Mouse (Mus musculus) kidney, adult 2 months (tissue): Measurements from ENCODE around the gene Ewsr1. TPM values are rescaled to one million over a fixed set of nuclear protein-coding genes. Genes with fewer than 3 reads are reported as not detected.
"Not testable (repeated sequence)": the region's sequence is repeated elsewhere in the genome, so short reads cannot be mapped to it uniquely, and the experiment has no call there.

Experiments used
- DNase-seq: peaks from one replicate; pipeline ENCODE4 v3.0.0; 2021
- H3K27ac ChIP-seq: fragments of 200-500 bp; 2 replicates; pipeline ENCODE4 v1.5.1; 2012; ENCODE audit warnings: low read depth, low read length, control low read depth, inconsistent platforms; ENCODE audit not compliant: insufficient read depth
- H3K27me3 ChIP-seq: fragments of 200-500 bp; replicated peaks from 2 replicates; pipeline ENCODE4 v1.6.1; 2012; ENCODE audit warnings: mild to moderate bottlenecking, moderate library complexity, low read length, inconsistent platforms; ENCODE audit not compliant: control insufficient read depth, insufficient read depth
- H3K36me3 ChIP-seq: fragments of 200-500 bp; 2 replicates; pipeline ENCODE4 v1.6.1; 2012; ENCODE audit warnings: mild to moderate bottlenecking, moderate library complexity, low read length, inconsistent platforms; ENCODE audit not compliant: control insufficient read depth, insufficient read depth
- H3K4me1 ChIP-seq: fragments of 200-500 bp; 2 replicates; pipeline ENCODE4 v1.6.1; 2011; ENCODE audit warnings: low read length; ENCODE audit not compliant: control insufficient read depth, insufficient read depth
- H3K4me3 ChIP-seq: fragments of 200-500 bp; 2 replicates; pipeline ENCODE4 v1.5.1; 2011; ENCODE audit warnings: mild to moderate bottlenecking, low read depth, low read length, control low read depth; ENCODE audit not compliant: insufficient read depth
- CTCF ChIP-seq: fragments of 200-500 bp; conservative IDR thresholded peaks from 2 replicates; pipeline ENCODE4 v1.5.1; 2011; ENCODE audit warnings: low read depth, mild to moderate bottlenecking, control low read depth, low read length, moderate library complexity, mixed read lengths; ENCODE audit not compliant: insufficient read depth, insufficient read length
- POLR2A ChIP-seq: fragments of 200-500 bp; IDR thresholded peaks from one replicate; pipeline ENCODE4 v1.6.1; 2011; ENCODE audit warnings: low read depth, low read length, control low read depth
- WGBS: fragments of 180-500 bp; shearing (Covaris S2); methylation state at CpG from one replicate; pipeline ENCODE4 v1.1.7; 2018; 5-methylcytosine and 5-hydroxymethylcytosine counted together
- polyA plus RNA-seq: library from polyadenylated mRNA; depleted of rRNA; stranded (reverse); fragments of >200 nt; gene quantifications from 2 replicates; pipeline ENCODE4 v1.2.3, GENCODE M21; 2012

Ewsr1 gene
- polyA plus RNA-seq, 1 experiment, result 218 TPM

DNA sequence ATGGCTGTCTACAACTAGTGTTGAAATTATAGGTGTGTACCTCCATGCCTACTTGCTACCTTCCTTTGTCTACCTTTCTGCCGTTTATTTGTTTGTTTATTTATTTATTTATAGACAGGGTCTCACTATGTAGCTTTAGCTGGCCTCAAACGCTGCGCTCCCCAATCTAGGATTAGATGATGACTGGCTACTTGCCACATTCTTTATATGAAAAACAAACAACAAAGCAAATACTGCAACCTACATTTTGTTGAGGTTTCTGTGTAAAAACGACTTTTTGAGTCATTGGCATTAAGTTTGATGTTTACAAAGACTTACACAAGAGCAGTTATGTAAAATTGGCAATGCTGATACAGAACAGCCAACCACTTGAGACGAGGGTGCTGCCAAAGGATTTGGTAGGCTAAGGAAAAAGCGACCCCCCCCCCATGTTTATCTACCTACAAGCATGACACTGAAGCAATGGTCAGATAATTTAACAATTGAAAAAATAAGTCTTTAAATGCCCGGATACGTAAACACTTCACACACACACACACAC, 2.5 kb downstream of the Ewsr1 start:
- no peak for DNase-seq
- TF ChIP-seq CTCF, result no peak
- TF ChIP-seq POLR2A, result no peak
- Histone ChIP-seq H3K4me1 (peaks cover 18% of the 10 kb centered on the region; the same call in 1 of the 2 replicates), H3K27me3 (no peaks in the 10 kb centered on the region), H3K4me3 (no peak overlapping the region), H3K27ac (no peak overlapping the region), H3K36me3 (peaks cover 1% of the 10 kb centered on the region)
- WGBS, result 14% methylated on average over 8 of the region's 8 CpGs

DNA sequence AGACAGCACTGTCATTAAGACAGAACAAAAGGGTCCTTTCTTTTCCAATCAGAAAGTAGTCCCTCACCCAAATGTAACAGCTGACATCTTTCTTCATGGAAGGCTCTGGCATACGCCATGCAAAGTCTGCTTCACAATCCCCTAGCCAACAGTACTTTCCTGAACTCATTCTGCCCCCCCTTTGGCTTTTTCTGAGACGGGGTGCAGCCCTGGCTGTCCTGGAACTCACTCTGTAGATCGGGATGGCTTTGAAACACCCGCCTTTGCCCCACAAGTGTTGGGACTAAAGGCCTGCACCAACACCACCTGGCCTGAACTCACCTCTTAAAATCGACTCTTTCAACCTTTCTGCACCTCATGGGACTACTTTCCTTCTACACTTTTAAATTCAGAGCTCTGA, 3.2 kb downstream of the Ewsr1 start:
- H3K36me3 ChIP-seq, result peaks cover 1% of the 10 kb centered on the region
- H3K4me3 ChIP-seq, result no peak overlapping the region
- H3K27me3 ChIP-seq, result no peaks in the 10 kb centered on the region
- no peak for DNase-seq
- H3K27ac ChIP-seq, result no peak overlapping the region
- TF ChIP-seq CTCF (no peak), POLR2A (no peak)
- H3K4me1 ChIP-seq, result peaks cover 18% of the 10 kb centered on the region; the same call in 1 of the 2 replicates
- WGBS, result 43% methylated on average over 5 of the region's 5 CpGs

DNA sequence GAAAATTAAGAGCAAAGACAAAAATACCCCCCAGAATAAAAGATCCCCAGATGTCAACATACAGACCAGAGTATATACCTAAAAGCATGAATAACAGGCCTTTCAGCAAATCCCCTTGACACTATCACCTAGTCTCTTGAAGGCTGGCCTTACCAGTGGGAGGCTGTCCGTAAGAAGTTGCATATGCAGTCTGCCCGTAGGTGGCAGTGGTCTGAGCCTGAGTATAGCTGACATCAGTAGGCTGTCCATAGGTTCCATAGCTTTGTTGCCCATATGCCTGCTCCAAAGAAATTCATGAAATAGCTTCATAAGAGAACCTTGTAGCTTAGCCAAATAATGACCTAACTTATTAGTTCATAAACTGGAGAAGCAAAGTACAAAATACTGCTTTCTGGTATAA, 7.4 kb downstream of the Ewsr1 start:
- Histone ChIP-seq H3K27ac (no peak overlapping the region), H3K27me3 (no peaks in the 10 kb centered on the region), H3K4me3 (no peak overlapping the region), H3K4me1 (peaks cover 19% of the 10 kb centered on the region; the same call in 1 of the 2 replicates), H3K36me3 (peaks cover 10% of the 10 kb centered on the region)
- no peak for TF ChIP-seq POLR2A
- peak; percentile 35; the same call in 1 of the 2 replicates for TF ChIP-seq CTCF
- 14% methylated on average over 2 of the region's 2 CpGs for WGBS
- no peak for DNase-seq

DNA sequence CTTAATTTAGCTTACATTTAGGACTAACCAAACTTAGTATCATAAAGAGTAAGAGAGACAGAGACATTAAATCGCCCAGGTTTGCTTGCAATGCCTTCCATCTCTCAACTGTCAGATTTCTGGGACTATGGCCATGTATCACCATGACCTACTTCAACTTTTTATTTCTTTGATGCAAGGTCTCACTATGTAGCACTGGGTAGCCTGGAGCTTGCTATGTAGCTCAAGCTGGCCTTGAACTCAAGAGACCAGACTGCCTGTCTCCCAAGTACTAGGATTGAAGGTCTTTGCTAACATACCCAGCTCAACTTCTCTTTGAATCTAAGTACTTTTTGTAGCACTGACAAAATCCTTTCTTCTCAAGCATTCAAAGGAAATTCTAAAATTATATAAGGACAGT, 9.9 kb downstream of the Ewsr1 start:
- no peak for TF ChIP-seq POLR2A
- no peak for TF ChIP-seq CTCF
- 82% methylated on average over 1 of the region's 1 CpGs for whole genome bisulfite sequencing
- peaks cover 25% of the 10 kb centered on the region for H3K36me3 ChIP-seq

DNA sequence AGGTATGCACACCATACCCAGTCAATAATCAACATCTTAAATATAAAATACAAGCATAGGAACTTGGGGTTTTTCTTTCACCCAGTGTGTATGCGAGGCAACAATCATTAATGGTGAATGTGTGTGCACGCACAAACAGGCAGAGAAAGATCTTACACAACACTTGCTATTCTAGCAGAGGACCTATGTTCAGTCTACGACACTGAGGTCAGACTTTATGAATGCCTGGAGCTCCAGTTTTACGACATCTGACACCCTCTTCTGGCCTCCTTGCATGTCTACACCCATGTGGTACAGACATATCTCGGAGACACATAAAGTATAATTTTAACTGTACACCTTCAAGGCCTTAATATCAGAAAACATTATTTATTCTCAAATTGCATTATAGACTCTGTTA, 22.2 kb downstream of the Ewsr1 start:
- H3K36me3 ChIP-seq, result peaks cover 19% of the 10 kb centered on the region
- H3K4me1 ChIP-seq, DNase-seq, H3K27ac ChIP-seq, H3K27me3 ChIP-seq, H3K4me3 ChIP-seq: not testable (repeated sequence)
- WGBS, result 64% methylated on average over 4 of the region's 5 CpGs

More for the DNA sequence above, 9.9 kb downstream of the Ewsr1 start:
- H3K27ac ChIP-seq, result 0 out of 2 replicates have a peak overlapping the region, but pooled peaks have one; percentile 9
- H3K4me3 ChIP-seq, result no peak overlapping the region
- peaks cover 17% of the 10 kb centered on the region; the same call in 1 of the 2 replicates for H3K4me1 ChIP-seq
- no peaks in the 10 kb centered on the region for H3K27me3 ChIP-seq
- no peak for DNase-seq

DNA sequence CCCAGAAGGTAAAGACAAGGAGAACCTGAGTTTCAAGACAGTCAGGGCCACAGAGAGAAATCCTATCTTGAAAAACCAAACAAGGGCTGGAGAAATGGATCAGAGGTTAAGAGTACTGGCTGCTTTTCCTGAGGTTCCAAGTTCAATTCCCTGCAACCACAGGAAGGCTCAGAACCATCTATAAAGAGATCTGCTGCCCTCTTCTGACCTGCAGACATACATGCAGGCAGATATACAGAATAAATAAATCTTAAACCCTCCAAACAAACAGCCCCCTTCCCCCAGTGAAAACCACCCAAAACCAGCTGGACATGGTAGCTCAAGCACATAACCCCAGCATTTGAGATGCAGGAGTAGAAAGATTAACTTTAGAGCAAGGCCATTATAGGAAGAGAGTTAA, 23.3 kb downstream of the Ewsr1 start:
- Histone ChIP-seq H3K27me3 (no peaks in the 10 kb centered on the region), H3K27ac (no peak overlapping the region), H3K4me3 (no peak overlapping the region), H3K4me1 (no peaks in the 10 kb centered on the region), H3K36me3 (peaks cover 24% of the 10 kb centered on the region)
- no peak for DNase-seq
- TF ChIP-seq CTCF (no peak), POLR2A (no peak)

DNA sequence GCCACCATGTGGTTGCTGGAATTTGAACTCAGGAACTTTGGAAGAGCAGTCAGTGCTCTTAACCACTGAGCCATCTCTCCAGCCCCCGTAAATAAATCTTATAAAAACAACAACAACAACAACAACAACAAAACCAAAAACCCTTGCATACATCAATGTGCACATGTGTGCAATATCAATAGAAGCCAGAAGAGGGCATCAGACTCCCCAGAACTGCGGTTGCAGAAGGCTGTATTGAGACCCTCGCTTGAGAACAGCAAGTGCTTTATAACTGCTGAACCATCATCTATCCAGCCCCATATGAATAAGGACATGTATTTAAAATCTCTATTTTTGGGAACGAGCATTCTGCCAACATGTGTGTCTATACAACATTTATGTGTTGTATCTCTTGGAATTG, 24.2 kb downstream of the Ewsr1 start:
- Histone ChIP-seq H3K4me3 (no peak overlapping the region), H3K4me1 (no peaks in the 10 kb centered on the region), H3K36me3 (peaks cover 21% of the 10 kb centered on the region), H3K27me3 (no peaks in the 10 kb centered on the region), H3K27ac (no peak overlapping the region)
- WGBS, result 54% methylated on average over 4 of the region's 4 CpGs
- DNase-seq, result peak; percentile 40
- TF ChIP-seq POLR2A (no peak), CTCF (peak; percentile 35; the same call in 1 of the 2 replicates)
